Mouse (Mus musculus): ENCODE results near the gene Slc11a1. TPM values are rescaled to one million over a fixed set of nuclear protein-coding genes. Genes with fewer than 3 reads are reported as not detected.
A peak's percentile ranks its signal among the peaks of the same experiment; 100 is the strongest.

The Slc11a1 gene
- polyA plus RNA-seq, 1 experiment, result 1.0 TPM

DNA sequence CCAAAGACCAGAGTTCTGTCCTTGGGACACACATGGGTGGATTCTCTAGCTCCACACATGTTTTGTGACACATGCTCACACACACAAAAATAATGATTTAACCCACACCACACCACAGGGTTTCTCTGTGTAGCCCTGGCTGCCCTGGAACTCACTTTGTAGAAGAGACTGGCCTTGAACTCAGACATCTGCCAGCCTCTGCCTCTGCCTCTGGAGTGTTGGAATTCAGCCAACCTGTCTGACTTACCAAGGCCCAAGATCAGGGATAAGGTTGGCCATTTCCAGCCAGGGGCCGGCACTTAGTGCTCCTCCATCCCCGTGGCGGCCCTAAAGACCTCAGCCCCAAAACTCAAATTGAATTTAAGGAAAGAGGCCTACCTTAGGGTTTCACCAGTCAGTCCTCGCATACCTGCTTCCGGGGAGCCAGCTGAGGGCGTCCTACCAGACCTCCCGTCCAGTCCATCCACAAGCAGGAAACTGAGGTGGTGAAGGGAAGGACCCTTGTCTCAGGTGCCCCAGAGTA lies 13.5 kb downstream of the Slc11a1 start:
- Histone ChIP-seq H3K4me2 (ENCODE audit: low read depth) (no peak overlapping the region), H3K79me2 (ENCODE audit: control insufficient read depth, insufficient read depth) (peaks cover 16% of the 10 kb centered on the region), H3K36me3 (ENCODE audit: control insufficient read depth, insufficient read depth) (no peaks in the 10 kb centered on the region), H3K27me3 (ENCODE audit: control insufficient read depth, insufficient read depth, insufficient read length) (no peaks in the 10 kb centered on the region), H3ac (ENCODE audit: control insufficient read depth, insufficient read length) (no peak overlapping the region), H3K4me3 (no peak overlapping the region)
- no peak for TF ChIP-seq E2F4 (IDR thresholded peaks at IDR 0.05; ENCODE audit: insufficient read depth)
- no peak for TF ChIP-seq MYOD1 (IDR thresholded peaks at IDR 0.05; ENCODE audit: control insufficient read depth in 1 of 3, insufficient read length in 2 of 3, low read depth in 2 of 3)
- TF ChIP-seq POLR2A (IDR thresholded peaks at IDR 0.05; ENCODE audit: insufficient read length, low read depth), result no peak
- no peak for TF ChIP-seq USF1 (IDR thresholded peaks at IDR 0.05; ENCODE audit: low read depth)
- TF ChIP-seq REST (IDR thresholded peaks at IDR 0.05; ENCODE audit: insufficient read depth, insufficient read length), result no peak
- TF ChIP-seq TCF12 (IDR thresholded peaks at IDR 0.05; ENCODE audit: insufficient read depth, poor library complexity, severe bottlenecking), result no peak
- TF ChIP-seq TCF3 (IDR thresholded peaks at IDR 0.05; ENCODE audit: insufficient read length, low read depth), result no peak
- no peak for TF ChIP-seq POLR2AphosphoS2 (IDR thresholded peaks at IDR 0.05; ENCODE audit: insufficient read length, low read depth)
- TF ChIP-seq CEBPB (IDR thresholded peaks at IDR 0.05; ENCODE audit: insufficient read depth, poor library complexity, severe bottlenecking), result no peak
- TF ChIP-seq MYOG (IDR thresholded peaks at IDR 0.05; ENCODE audit: control insufficient read depth in 1 of 3, insufficient read depth in 1 of 3, insufficient read length in 2 of 3, low read depth in 2 of 3), result no peak
- no peak for TF ChIP-seq SRF (IDR thresholded peaks at IDR 0.05; ENCODE audit: control insufficient read depth, insufficient read length, low read depth)
- TF ChIP-seq MAX (IDR thresholded peaks at IDR 0.05; ENCODE audit: low read depth), result no peak

DNA sequence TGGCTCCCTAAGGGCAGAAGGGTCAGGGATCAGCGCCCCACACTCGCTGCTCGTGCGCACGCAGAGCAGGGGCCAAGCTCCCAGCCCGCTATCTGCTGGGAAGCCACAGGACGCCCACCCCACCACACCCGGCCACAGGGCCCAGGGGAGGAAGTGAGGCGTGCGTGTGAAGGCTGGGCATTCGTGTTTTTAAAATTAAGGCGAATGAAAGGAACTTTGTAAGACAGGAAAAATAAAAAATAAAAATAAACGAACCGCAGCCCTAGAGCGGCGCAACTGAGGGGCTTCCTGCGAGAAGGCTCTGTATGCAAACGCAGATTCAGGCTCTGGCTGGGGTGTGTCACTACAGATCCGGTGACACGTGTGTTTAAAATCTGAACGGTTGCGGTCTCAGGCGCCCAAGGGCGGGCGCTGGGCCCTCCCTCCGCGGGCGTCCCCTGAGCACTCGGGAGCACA lies 14.9 kb downstream of the Slc11a1 start:
- no peak for TF ChIP-seq E2F4 (IDR thresholded peaks at IDR 0.05; ENCODE audit: insufficient read depth)
- TF ChIP-seq MAX (IDR thresholded peaks at IDR 0.05; ENCODE audit: low read depth), result no peak
- TF ChIP-seq TCF12 (IDR thresholded peaks at IDR 0.05; ENCODE audit: insufficient read depth, poor library complexity, severe bottlenecking), result no peak
- no peak for TF ChIP-seq SRF (IDR thresholded peaks at IDR 0.05; ENCODE audit: control insufficient read depth, insufficient read length, low read depth)
- no peak for TF ChIP-seq CEBPB (IDR thresholded peaks at IDR 0.05; ENCODE audit: insufficient read depth, poor library complexity, severe bottlenecking)
- TF ChIP-seq TCF3 (IDR thresholded peaks at IDR 0.05; ENCODE audit: insufficient read length, low read depth), result no peak
- TF ChIP-seq USF1 (IDR thresholded peaks at IDR 0.05; ENCODE audit: low read depth), result no peak
- TF ChIP-seq POLR2AphosphoS2 (IDR thresholded peaks at IDR 0.05; ENCODE audit: insufficient read length, low read depth), result no peak
- peak overlapping the region; percentile 84 for H3K4me2 ChIP-seq (ENCODE audit: low read depth)
- peaks cover 18% of the 10 kb centered on the region for H3K79me2 ChIP-seq (ENCODE audit: control insufficient read depth, insufficient read depth)
- no peaks in the 10 kb centered on the region for H3K36me3 ChIP-seq (ENCODE audit: control insufficient read depth, insufficient read depth)
- H3ac ChIP-seq (ENCODE audit: control insufficient read depth, insufficient read length), result no peak overlapping the region
- peak overlapping the region; percentile 55 for H3K4me3 ChIP-seq
- H3K27me3 ChIP-seq (ENCODE audit: control insufficient read depth, insufficient read depth, insufficient read length), result no peaks in the 10 kb centered on the region

DNA sequence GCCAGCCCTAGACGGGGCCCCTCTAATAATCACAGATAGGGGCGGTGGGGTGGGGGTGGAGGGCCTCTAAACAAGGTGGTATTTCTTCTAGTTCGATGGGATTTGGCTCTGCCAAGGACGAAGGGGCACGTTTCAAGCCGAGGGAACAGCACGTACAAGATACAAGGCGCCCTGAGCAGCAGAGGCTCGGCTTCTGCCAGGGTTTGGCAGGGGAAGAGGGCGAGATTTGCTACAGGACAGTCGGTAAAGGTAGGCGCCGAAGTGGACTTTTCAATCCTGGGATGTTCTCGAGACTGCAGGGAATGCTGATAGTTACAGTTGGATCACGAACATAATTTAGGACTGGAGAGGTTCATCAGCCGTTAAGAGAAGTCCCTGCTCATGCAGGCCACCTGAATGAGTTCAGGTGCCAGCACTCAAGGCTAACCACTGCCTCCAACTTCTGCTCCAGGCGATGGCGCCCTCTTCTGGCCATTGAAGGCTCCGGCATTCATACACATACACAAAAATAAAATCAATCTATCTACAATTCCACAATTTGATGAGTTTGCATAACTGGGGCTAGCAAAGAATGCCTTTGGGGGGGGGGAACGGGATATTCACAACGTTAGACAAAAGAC lies 15.4 kb downstream of the Slc11a1 start:
- Histone ChIP-seq H3K79me2 (ENCODE audit: control insufficient read depth, insufficient read depth) (peaks cover 18% of the 10 kb centered on the region), H3K4me3 (peak overlapping the region; percentile 55), H3K4me2 (ENCODE audit: low read depth) (peak overlapping the region; percentile 84), H3K36me3 (ENCODE audit: control insufficient read depth, insufficient read depth) (no peaks in the 10 kb centered on the region), H3K27me3 (ENCODE audit: control insufficient read depth, insufficient read depth, insufficient read length) (no peaks in the 10 kb centered on the region), H3ac (ENCODE audit: control insufficient read depth, insufficient read length) (no peak overlapping the region)
- TF ChIP-seq POLR2AphosphoS2 (IDR thresholded peaks at IDR 0.05; ENCODE audit: insufficient read length, low read depth) (no peak), SRF (IDR thresholded peaks at IDR 0.05; ENCODE audit: control insufficient read depth, insufficient read length, low read depth) (no peak), CEBPB (IDR thresholded peaks at IDR 0.05; ENCODE audit: insufficient read depth, poor library complexity, severe bottlenecking) (no peak), MAX (IDR thresholded peaks at IDR 0.05; ENCODE audit: low read depth) (no peak), MYOG (IDR thresholded peaks at IDR 0.05; ENCODE audit: control insufficient read depth in 1 of 3, insufficient read depth in 1 of 3, insufficient read length in 2 of 3, low read depth in 2 of 3) (no peak), USF1 (IDR thresholded peaks at IDR 0.05; ENCODE audit: low read depth) (no peak), MYOD1 (IDR thresholded peaks at IDR 0.05; ENCODE audit: control insufficient read depth in 1 of 3, insufficient read length in 2 of 3, low read depth in 2 of 3) (no peak), TCF3 (IDR thresholded peaks at IDR 0.05; ENCODE audit: insufficient read length, low read depth) (no peak)

DNA sequence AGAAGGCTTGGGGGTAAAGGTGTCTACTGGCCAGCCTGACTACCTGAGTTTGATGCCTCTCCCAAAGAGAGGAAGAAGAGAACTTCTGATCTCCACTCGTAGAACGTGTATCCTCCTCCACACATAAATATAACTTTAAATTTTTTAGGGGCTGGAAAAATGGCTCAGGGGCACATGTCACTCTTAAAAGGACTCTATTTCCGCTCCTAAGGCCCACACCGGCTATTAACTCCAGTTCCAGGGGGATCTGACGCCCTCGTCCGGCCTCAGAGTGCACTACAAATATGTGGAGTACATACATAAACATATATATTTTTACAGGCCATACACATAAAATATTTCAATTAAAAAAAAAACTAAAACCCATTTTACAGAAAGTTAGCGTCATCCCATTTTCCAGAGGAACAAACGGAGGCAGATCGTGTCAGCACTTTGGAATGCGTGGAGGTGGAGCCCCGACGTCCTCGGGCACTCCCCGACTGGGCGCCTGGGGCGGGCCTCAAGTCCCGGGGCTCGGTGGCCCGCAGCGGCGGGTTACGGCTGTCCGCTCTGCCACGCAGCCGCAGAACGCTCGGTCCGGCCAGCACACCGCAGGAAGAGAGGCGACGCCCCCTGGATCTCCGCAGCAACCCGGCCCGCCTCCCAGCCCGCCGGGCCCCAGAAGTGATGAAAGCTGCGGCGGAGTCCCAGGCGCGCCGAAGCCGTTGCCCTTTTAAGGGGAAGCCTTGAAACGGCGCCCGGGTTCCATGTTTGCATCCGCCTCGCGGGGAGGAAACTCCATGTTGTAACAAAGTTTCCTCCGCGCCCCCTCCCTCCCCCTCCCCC lies 16.1 kb downstream of the Slc11a1 start, which contains the start of gene Ctdsp1:
Gene Ctdsp1 (plus strand): TSS at position 586 of the 825 bp plus-strand sequence.
- Histone ChIP-seq H3ac (ENCODE audit: control insufficient read depth, insufficient read length) (peak within 1 kb of the TSS; percentile 95), H3K4me2 (ENCODE audit: low read depth) (peak within 1 kb of the TSS; percentile 84), H3K4me3 (peak within 1 kb of the TSS; percentile 55), H3K36me3 (ENCODE audit: control insufficient read depth, insufficient read depth) (no peaks in the 10 kb centered on the region), H3K27me3 (ENCODE audit: control insufficient read depth, insufficient read depth, insufficient read length) (no peaks in the 10 kb centered on the region), H3K79me2 (ENCODE audit: control insufficient read depth, insufficient read depth) (peaks cover 18% of the 10 kb centered on the region)
- peak; percentile 94 for TF ChIP-seq SRF (IDR thresholded peaks at IDR 0.05; ENCODE audit: control insufficient read depth, insufficient read length, low read depth)
- TF ChIP-seq POLR2A (IDR thresholded peaks at IDR 0.05; ENCODE audit: insufficient read length, low read depth), result peak; percentile 61
- TF ChIP-seq REST (IDR thresholded peaks at IDR 0.05; ENCODE audit: insufficient read depth, insufficient read length), result no peak

All from myocyte (in vitro differentiated cells).